Mouse (Mus musculus): ENCODE results near the gene Nrsn2. TPM values are rescaled to one million over a fixed set of nuclear protein-coding genes. Genes with fewer than 3 reads are reported as not detected.

Nrsn2 gene
- polyA plus RNA-seq, 1 experiment from 2014 or later: 28.1 TPM

- Histone ChIP-seq H3K27ac (no peak overlapping the region), H3K36me3 (no peaks in the 10 kb centered on the region), H3K9me3 (no peaks in the 10 kb centered on the region), H3K4me1 (replicated peaks) (no peaks in the 10 kb centered on the region), H3K4me3 (no peak overlapping the region), H3K9ac (no peak overlapping the region), H3K27me3 (peaks cover 6% of the 10 kb centered on the region), H3K4me2 (no peak overlapping the region)
- WGBS: 91% methylated on average over 7 of the region's 8 CpGs
- ATAC-seq (ENCODE audit: low FRiP score): no peak
Measured at GRCm38 (mm10) chr2:152349842-152350540, 26.4 kb downstream of the Nrsn2 start.

GRCm38 (mm10) chr2:152349205-152349604 lies 27.2 kb downstream of the Nrsn2 start:
- no peak for ATAC-seq (ENCODE audit: low FRiP score)
- H3K4me3 ChIP-seq: no peak overlapping the region
- no peaks in the 10 kb centered on the region for H3K36me3 ChIP-seq
- H3K27me3 ChIP-seq: peaks cover 8% of the 10 kb centered on the region
- no peak overlapping the region for H3K4me2 ChIP-seq
- H3K9me3 ChIP-seq: no peaks in the 10 kb centered on the region
- H3K27ac ChIP-seq: no peak overlapping the region
- no peak overlapping the region for H3K9ac ChIP-seq
- H3K4me1 ChIP-seq (replicated peaks): peaks cover 5% of the 10 kb centered on the region
- 81% methylated on average over 6 of the region's 6 CpGs for WGBS

- 79% methylated on average over 2 of the region's 2 CpGs for WGBS
- ATAC-seq (ENCODE audit: low FRiP score): no peak
- H3K27me3 ChIP-seq: peaks cover 8% of the 10 kb centered on the region
Measured at GRCm38 (mm10) chr2:152347722-152348121, 28.7 kb downstream of the Nrsn2 start.

DNA sequence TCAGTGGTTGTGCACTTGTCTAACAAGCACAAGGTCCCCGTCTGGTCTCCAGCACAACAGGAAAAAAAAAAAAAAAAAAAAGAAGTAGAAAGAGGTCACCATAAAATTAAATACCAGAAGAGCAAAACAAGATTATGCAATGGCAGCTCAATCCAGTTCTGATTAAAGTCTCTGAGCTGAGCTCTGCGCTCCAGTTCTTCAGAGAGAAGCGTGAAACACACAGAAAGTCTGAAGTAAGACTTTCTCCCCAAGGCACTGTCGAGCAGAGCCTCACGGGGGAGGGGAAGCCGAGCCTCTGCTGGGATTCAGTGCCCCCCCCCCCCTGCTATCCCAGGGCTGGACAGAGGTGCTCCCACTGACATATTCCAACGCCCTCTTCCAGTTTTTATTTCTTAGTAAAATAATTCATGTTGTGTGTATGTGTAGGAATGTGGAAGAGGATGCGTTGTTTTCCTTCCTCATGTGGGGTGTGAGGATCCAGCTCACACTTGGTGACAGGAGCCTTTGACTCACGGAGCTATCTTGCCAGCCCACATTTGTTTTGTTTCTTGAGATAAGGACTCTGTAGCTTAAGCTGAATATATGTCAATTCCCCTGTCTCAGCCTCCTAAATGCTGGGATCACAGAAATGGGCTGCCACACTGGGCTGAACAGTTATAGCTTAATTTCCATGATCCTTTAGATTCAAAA lies 29.5 kb downstream of the Nrsn2 start:
- Histone ChIP-seq H3K27ac (no peak overlapping the region), H3K9ac (no peak overlapping the region), H3K27me3 (peaks cover 12% of the 10 kb centered on the region), H3K4me1 (replicated peaks) (peaks cover 16% of the 10 kb centered on the region), H3K9me3 (no peaks in the 10 kb centered on the region), H3K36me3 (no peaks in the 10 kb centered on the region), H3K4me2 (no peak overlapping the region), H3K4me3 (no peak overlapping the region)
- no peak for ATAC-seq (ENCODE audit: low FRiP score)
- WGBS: 51% methylated on average over 9 of the region's 9 CpGs

More at GRCm38 (mm10) chr2:152347722-152348121, 28.7 kb downstream of the Nrsn2 start:
- H3K4me2 ChIP-seq: no peak overlapping the region
- H3K4me3 ChIP-seq: no peak overlapping the region
- H3K27ac ChIP-seq: no peak overlapping the region
- peaks cover 16% of the 10 kb centered on the region for H3K4me1 ChIP-seq (replicated peaks)
- no peak overlapping the region for H3K9ac ChIP-seq
- H3K9me3 ChIP-seq: no peaks in the 10 kb centered on the region
- H3K36me3 ChIP-seq: no peaks in the 10 kb centered on the region

DNA sequence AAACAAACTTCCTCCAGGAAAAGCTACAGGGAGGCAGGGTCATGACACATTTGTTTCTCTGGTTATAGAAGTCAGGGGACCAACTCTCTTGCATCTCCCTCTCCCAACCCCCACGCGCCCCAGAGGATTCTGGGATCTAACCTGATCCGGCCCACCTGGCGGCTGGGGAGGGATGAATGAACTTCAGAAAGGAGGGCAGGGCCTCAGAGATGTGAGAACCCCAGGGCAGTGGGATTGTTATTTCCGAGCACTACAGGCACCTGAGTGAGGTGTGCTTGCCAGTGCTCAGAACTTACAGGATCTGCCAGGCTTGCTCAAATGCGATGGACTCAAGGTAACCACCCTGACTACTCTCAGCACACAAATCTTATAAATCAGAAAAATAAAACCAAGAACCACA lies 31.0 kb downstream of the Nrsn2 start:
- Histone ChIP-seq H3K27me3 (peaks cover 12% of the 10 kb centered on the region), H3K9me3 (no peaks in the 10 kb centered on the region), H3K36me3 (no peaks in the 10 kb centered on the region), H3K4me2 (no peak overlapping the region), H3K4me1 (replicated peaks) (peaks cover 16% of the 10 kb centered on the region), H3K27ac (no peak overlapping the region), H3K4me3 (no peak overlapping the region), H3K9ac (no peak overlapping the region)
- no peak for ATAC-seq (ENCODE audit: low FRiP score)
- WGBS: 68% methylated on average over 6 of the region's 6 CpGs

DNA sequence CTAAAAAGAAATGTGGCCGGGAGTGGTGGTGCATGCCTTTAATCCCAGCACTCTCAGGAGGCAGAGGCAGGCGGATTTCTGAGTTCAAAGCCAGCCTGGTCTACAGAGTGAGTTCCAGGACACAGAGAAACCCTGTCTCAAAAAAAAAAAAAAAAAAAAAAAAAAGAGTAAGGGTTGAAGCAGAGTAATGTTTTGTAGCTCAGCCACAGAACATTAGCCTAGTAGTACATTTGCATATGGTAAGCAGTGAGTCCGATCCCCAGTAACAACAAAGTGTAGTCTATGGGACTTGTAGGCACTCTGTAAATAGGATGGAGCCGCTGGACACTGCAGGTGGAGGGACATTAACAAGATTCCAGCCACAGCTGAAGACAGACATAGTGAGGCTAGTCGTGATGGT lies 31.5 kb downstream of the Nrsn2 start:
- Histone ChIP-seq H3K9me3 (no peaks in the 10 kb centered on the region), H3K4me2 (no peak overlapping the region), H3K4me1 (replicated peaks) (peaks cover 16% of the 10 kb centered on the region), H3K36me3 (no peaks in the 10 kb centered on the region), H3K4me3 (no peak overlapping the region), H3K27me3 (peaks cover 12% of the 10 kb centered on the region), H3K9ac (no peak overlapping the region), H3K27ac (no peak overlapping the region)
- whole genome bisulfite sequencing: 63% methylated on average over 5 of the region's 5 CpGs
- ATAC-seq (ENCODE audit: low FRiP score): no peak

GRCm38 (mm10) chr2:152344361-152344760 lies 32.1 kb downstream of the Nrsn2 start:
- WGBS: 12% methylated on average over 10 of the region's 10 CpGs
- H3K36me3 ChIP-seq: no peaks in the 10 kb centered on the region
- no peaks in the 10 kb centered on the region for H3K9me3 ChIP-seq
- H3K9ac ChIP-seq: peak overlapping the region; percentile 76
- H3K27me3 ChIP-seq: peaks cover 12% of the 10 kb centered on the region
- H3K27ac ChIP-seq: no peak overlapping the region
- peak overlapping the region; percentile 81 for H3K4me2 ChIP-seq
- ATAC-seq (ENCODE audit: low FRiP score): 0 out of 2 replicates have a peak, but pooled peaks have one; percentile 29
- peaks cover 16% of the 10 kb centered on the region for H3K4me1 ChIP-seq (replicated peaks)
- peak overlapping the region; percentile 52 for H3K4me3 ChIP-seq

DNA sequence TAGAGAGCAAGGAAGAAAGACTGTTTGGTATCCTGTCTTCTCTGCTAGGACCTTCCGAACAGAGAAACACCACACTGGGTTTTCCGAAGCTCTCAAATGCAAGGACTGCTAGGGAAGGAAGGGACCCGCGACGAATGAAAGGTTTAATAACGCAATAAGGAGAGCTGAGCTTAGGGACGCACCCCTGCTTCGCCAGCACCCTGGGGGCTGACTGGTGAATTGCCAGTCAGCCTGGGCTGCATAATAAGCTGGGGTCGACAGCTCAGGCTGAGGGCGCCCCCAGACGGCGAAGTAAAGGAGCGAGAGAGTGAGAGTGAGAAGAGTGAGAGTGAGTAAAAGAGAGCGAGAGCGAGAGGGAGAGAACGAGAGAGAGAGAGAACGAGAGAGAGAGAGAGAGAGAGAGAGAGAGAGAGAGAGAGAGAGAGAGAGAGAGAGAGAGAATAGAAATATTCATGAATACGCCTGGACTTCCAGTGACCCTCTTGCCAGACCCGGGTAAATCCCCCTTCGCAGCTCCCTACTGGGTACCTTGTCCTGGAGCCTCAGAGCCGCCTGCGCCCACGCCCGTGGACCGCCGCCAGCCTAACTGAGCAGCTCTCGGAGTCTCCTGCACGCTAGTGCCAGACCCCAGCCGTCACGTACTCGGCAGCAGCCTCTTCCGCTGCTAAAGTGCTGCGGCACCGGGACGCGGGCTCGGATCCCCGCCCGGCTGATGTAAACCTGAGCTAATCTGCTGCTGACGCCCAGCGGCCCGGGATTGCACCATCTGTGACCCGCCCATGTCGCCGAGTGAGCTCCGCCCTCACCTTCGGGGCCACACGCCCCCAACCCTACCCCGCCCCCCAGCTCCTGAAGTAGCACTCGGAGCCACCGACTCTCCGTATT lies 32.9 kb downstream of the Nrsn2 start, which contains the start of gene Trib3:
Trib3 (minus strand) TSS at position 704 of the 885 bp plus-strand sequence.
- Histone ChIP-seq H3K9ac (peak within 1 kb of the TSS; percentile 76), H3K4me1 (replicated peaks) (peaks cover 16% of the 10 kb centered on the region), H3K9me3 (no peaks in the 10 kb centered on the region), H3K27ac (peak within 1 kb of the TSS; percentile 53), H3K4me2 (peak within 1 kb of the TSS; percentile 81), H3K4me3 (peak within 1 kb of the TSS; percentile 52), H3K27me3 (peaks cover 12% of the 10 kb centered on the region), H3K36me3 (no peaks in the 10 kb centered on the region)
- ATAC-seq (ENCODE audit: low FRiP score): peak; percentile 86
- WGBS: under 1% methylated on average over 52 of the region's 52 CpGs

DNA sequence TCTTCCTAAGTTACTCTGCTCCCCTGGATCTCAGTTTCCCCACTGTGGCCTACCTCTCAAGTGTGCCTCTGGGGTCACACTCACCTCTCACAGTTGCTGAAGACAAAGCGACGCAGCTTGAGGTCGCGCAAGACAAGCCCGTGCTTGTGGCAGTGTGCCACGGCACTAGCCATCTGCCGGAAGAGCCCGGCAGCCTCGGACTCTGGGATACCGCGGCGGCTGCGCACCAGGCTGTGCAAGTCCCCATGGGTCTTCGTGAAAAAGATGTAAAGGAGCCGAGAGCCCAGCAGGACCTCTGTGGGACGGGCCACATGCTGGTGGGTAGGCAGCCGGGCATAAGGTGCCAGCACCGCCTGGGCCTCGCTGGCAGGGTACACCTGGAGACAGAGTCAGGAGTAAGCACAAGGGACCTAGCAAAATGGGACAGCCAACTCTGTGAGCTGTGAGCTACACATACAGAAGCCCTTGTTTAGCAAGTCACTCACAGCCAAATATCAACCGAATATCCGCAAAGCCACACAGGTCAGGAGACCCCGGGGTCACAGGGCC lies 36.7 kb downstream of the Nrsn2 start:
- 86% methylated on average over 22 of the region's 22 CpGs for WGBS
- no peak for ATAC-seq (ENCODE audit: low FRiP score)

GRCm38 (mm10) chr2:152338319-152338718 lies 38.1 kb downstream of the Nrsn2 start:
- WGBS: 83% methylated on average over 13 of the region's 13 CpGs
- H3K27ac ChIP-seq: no peak overlapping the region
- no peak for ATAC-seq (ENCODE audit: low FRiP score)
- H3K27me3 ChIP-seq: peaks cover 5% of the 10 kb centered on the region; the same call in 1 of the 2 replicates
- no peaks in the 10 kb centered on the region for H3K36me3 ChIP-seq
- no peak overlapping the region for H3K4me3 ChIP-seq
- H3K4me2 ChIP-seq: no peak overlapping the region
- H3K9me3 ChIP-seq: no peaks in the 10 kb centered on the region
- H3K4me1 ChIP-seq (replicated peaks): peaks cover 5% of the 10 kb centered on the region; the same call in 1 of the 2 replicates
- no peak overlapping the region for H3K9ac ChIP-seq

More for the DNA sequence above, 36.7 kb downstream of the Nrsn2 start:
- H3K4me3 ChIP-seq: no peak overlapping the region
- no peak overlapping the region for H3K4me2 ChIP-seq
- no peaks in the 10 kb centered on the region for H3K36me3 ChIP-seq
- no peaks in the 10 kb centered on the region for H3K9me3 ChIP-seq
- H3K4me1 ChIP-seq (replicated peaks): peaks cover 16% of the 10 kb centered on the region
- no peak overlapping the region for H3K9ac ChIP-seq
- peaks cover 5% of the 10 kb centered on the region; the same call in 1 of the 2 replicates for H3K27me3 ChIP-seq
- no peak overlapping the region for H3K27ac ChIP-seq

DNA sequence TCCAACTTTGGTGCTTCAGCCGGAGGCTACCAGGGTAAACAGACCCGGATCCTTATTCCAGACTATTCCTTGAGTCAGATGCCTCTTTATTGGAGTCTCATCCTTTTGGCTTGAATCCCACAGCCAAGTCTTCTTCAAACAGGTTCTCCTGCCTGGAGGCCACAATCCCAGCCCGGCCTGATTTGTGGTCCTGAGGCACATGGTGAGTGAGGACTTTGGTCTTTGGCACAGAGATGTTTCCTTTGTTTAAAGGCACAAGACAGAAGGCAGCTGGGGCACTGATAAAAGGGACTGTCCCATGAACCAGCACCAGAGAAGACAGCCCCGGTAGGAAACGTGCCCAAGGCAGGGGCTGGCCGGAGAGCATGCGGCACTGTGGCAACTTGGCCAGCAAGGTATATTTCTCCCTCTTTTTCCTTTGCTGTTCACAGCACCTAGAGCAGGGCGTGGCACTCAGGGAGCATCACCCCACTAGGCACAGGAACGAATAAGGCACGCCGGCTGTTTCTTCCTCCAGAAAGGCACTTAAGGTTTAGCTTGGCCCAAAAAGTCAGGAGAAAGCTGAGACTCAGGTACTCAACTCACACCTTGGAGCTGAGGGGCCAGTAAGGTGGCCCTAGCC lies 38.7 kb downstream of the Nrsn2 start:
- 91% methylated on average over 11 of the region's 11 CpGs for WGBS
- peaks cover 2% of the 10 kb centered on the region; the same call in 1 of the 2 replicates for H3K4me1 ChIP-seq (replicated peaks)
- H3K9me3 ChIP-seq: no peaks in the 10 kb centered on the region
- no peak for ATAC-seq (ENCODE audit: low FRiP score)
- H3K27ac ChIP-seq: no peak overlapping the region
- H3K4me3 ChIP-seq: no peak overlapping the region
- peaks cover 4% of the 10 kb centered on the region; the same call in 1 of the 2 replicates for H3K27me3 ChIP-seq
- no peak overlapping the region for H3K9ac ChIP-seq
- H3K36me3 ChIP-seq: no peaks in the 10 kb centered on the region
- H3K4me2 ChIP-seq: no peak overlapping the region

Data from hindbrain, embryonic 13.5 days (tissue).